Mouse (Mus musculus) c-Kit-positive CD71-positive TER-119-positive erythroid progenitor cells, embryonic 14.5 days (primary cell): ENCODE data around the gene Klf11.
"Not testable (repeated sequence)": the region's sequence is repeated elsewhere in the genome, so short reads cannot be mapped to it uniquely, and the experiment has no call there.

Source experiments
- DNase-seq: peaks from one replicate; pipeline ENCODE4 v3.0.0-alpha.2; 2013; ENCODE audit warnings: low spot score

Gene Klf11

DNA sequence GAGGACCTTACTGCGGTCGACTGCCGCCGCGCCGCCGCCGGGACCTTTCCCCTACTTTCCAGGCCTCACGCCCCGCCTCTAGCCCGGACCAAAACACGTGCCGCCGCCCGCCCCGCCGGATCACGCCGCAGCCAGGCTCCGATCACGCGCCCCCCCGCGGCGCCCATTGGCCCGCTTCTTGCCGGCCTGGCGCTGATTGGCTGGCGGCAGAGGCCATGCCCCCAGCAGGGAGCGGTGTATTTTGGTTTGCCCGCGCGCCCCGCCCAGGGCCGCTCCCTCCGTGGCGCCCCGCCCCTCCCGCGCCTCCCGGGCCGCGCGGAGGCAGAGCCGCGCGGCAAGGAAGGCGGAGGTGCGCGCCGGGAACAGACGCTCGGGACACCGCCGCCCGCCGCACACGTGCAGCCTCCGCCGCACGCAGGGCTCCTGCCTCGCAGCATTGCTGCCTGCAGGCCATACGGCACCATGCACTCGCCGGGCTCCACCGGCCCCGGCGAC is at the start of gene Klf11:
Gene Klf11, plus strand, starts transcription at position 212 of the 495 bp plus-strand sequence.
- peak; percentile 90 for DNase-seq

DNA sequence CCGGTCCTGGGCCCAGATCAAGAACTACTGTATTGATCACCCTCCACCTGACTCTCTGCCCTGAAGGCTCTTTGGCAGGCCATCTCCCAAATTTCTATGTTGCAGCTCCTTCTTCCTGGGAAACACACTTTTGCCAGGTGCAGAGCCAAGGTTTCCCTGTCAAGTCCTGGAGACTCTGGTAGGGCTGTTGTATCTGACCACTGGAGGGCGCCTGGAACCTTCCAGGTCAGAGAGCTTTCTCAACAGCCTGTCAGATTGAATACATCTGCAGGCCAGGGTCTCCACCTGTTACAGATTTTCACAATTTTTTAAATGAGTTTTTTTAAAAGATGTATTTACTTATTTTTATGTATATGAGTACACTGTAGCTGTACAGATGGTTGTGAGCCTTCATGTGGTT is 47.8 kb upstream of the Klf11 start:
- peak; percentile 59 for DNase-seq

DNA sequence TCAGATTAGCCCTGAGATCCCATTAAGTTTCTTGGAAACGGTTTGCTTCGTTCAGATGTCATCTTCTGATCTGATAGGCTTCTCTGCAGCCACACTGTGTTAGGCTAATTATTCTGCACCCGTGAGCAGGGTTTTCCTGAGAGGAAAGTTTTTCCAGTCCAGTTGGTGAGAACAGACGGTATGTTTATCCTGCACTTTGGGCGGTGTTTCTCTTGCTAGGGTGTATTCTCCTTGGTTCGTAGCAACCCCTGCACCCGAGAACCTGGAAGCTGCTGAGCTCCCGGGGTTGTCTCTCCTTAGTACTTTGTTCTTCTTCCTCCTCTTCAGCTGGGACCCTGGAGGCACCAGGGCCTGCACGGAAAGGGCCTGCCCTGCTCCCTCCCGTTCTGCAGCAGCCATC is 44.9 kb upstream of the Klf11 start:
- DNase-seq: no peak

DNA sequence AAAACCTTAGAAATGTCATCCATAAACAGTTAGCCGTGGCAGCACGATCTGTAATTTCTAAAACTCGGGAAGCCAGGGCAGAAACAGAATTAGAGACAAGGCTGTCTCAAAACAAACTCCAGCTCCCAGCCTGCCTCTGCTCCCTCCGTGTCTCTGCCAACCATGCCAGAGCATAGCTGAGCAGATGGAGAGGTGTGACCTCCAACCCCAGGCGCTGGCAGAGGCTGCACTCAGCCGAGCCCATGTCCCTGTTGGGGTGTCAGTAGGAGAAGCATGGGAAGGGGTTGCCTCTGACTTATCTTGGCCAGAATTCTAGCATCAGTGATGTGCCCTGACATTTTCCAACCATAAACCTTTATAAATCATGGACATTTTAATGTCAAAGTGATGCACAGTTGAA is 38.5 kb upstream of the Klf11 start:
- no peak for DNase-seq

DNA sequence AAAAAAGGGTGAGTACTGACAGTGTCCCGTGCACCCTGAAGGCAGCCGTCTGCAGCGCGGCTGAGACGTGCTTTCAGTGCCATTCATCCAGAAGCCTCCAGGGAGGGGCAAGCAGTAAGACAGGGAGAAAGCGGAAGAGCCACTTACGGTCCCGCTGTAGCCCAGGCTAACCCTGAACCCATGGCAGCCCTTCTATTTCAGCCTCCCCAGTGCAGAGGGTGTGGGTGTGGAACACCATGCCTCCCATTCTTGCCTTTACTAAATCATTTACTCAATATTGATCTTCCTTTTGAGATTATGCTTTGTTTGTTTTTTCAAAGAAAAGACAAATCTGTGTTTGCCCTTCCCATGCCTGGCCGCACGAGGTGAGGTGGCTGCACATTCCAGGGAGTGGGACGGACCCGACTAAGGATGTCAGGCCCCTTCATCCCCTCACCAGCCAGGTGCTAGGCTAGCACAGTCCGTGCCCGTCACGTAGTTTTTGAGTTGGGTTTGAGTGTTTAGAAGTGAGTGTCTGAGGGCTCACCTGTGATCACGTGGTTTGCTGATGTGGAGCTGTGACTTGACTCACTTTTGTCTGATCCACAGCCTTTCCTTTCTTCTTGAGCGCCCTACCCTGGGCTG is 36.5 kb upstream of the Klf11 start:
- DNase-seq: no peak

DNA sequence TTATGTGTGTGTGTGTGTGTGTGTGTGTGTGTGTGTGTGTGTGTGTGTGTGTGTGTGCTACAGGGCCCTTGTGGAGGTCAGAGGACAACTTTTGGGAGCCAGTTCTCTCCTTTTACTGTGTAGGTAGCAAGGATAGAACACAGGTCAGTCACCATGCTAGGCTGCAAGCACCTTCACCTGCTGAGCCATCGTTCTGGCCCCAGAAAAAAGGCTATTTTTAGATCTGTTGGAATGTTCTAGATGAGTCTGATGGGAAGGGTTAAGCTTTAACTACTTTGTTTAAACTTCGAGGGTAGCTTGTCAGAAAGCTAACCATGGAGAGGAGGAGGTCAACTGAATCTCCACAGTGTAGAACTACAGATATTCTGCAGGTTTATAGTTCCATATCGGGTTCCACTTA is 35.9 kb upstream of the Klf11 start:
- no peak for DNase-seq

DNA sequence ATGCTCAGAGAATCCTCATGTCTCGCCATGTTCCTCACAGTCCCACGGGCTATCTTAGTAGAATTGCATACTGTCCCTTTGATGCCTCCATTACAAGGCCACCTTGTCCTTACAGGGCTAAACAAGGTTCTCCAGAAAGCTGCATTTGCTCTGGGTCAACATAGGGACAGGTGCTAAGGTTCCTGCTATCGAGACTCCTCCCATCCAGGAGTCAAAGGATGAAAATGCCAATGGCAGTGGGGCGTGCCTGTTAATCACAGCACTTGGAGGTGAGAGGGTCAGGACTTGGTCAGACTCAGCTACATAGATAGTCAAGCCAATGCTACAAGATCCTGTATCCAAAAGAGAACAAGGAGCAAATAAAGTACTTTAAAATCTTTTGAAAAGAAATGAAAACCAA is 31.6 kb upstream of the Klf11 start:
- no peak for DNase-seq

DNA sequence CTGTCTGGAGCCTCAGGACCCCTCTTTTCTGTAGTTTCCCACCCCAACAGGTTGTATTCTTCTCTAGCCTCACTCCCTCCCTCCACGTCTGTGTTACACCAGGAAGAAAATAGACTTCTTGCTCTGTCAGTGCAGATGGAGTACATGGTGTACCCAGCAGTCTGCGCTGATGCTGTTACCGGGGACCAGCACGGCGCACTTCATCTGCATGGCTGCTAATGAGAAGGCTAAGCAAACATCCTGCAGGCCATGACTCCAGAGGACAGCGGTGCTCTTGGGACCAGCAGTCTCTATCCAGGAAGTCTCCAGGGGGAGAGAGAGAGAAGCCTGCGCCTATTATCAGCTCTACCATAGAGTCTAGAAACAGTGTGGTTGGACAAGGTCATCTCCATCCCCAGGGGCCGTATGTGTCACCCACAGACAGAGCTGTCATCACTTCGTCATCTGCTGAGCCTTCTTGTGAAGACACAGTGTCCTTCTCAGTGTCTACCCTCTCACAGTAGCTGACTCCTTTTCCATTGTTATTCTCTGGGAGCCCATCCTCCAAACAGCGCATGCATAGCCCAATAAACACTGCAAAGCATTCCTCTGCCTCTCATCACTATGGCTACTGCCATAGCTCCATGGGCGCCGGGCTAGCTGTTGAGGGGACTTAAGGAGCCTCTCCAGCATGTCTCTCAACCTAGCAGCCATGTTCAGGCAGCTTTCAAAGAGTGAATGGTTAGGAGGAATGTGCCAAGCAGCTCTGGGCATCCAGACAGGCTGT is 27.4 kb upstream of the Klf11 start:
- DNase-seq: no peak

DNA sequence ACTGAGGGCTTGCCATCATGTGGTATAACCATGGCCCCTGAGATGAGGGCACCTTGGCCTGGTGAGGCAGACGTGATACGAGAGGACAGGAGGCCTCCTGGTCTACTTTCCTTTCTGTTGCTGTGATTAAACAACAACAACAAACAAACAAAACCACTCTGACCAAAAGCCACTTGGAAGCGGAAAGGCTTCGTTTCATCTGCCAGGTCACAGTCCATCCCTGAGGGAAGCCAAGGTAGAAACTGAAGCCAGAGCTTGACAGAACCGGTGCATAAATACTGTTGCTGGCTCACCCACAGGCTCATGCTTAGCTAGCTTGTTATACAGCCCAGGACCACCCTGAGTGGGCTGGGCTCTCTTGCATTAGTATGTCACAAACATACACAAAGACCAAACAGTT is 24.7 kb upstream of the Klf11 start:
- DNase-seq: no peak

DNA sequence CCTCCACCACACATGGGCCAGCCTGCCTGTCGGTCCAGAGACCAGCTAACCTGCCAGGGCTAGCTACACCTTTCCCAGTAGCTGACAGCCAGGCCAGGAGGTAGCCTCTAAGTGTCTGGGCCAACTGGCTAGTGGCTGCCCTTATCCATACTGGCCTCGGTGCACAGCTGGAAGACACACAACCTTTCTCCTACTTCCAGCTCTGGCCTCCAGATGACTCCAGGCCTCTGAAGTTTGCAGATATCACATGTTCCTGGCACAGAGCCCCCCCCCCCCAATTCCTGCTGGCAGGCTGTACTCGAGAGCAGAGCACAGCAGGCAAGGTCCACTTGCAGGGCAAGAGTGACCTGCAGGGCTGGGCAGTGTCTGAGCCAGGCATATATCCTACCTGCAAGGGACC is 23.9 kb upstream of the Klf11 start:
- DNase-seq: no peak

DNA sequence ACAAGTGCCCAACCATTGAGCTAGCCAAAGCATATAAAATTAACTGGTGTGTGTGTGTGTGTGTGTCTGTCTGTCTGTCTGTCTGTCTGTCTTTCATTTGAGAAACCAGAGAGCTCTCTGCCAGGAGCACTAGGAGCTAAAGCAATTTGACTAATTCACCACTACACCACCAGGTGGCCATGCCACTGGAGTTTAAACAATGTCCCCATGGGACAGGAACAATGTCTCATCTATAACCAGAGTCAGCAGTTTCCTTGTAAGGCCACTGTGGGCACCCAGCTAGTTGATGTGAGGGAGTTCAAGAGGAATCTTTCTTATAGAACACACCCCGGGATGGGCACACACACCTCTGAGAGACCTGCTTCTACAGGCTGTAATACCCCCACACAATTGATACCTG is 20.9 kb upstream of the Klf11 start:
- DNase-seq: no peak

DNA sequence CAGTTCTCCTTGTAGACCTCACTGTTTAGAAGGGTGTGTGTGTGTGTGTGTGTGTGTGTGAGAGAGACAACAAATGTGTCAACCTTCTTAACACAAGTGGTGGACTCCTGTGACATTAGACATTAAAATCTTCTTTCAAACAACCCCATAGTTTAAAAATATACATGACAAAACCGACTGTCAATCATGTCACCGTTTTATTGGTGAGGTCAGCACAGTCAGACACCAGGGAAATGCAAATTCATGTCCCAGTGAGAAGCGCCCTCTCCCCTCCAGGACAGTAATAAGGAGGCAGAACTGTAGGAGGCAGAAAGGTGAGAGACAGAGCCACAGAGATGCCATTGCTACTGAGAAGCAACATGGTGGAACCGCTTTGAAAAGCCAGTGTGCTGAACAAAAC is 18.7 kb upstream of the Klf11 start:
- no peak for DNase-seq

DNA sequence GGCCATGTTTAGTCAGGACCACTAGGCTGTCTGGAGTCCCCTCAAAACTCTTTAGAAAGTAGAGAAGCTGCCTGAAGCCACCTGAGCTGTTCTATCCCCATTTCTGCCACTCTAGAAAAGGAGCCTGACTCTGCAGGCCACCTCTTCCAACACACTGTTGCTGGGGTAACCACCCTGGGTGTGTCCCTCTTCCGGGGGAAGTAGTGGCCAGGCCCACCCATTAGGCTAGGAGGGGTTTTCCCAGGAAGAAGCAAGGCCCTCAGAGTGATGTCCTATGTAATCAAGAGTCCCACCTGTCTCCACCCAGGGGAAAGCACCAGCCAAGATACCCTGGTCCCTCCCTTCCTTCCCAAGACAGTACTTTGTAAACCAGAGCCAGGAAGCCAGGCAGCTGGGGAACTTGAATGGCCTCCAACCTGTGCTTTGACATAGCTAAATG is 17.3 kb upstream of the Klf11 start:
- DNase-seq: peak; percentile 48

DNA sequence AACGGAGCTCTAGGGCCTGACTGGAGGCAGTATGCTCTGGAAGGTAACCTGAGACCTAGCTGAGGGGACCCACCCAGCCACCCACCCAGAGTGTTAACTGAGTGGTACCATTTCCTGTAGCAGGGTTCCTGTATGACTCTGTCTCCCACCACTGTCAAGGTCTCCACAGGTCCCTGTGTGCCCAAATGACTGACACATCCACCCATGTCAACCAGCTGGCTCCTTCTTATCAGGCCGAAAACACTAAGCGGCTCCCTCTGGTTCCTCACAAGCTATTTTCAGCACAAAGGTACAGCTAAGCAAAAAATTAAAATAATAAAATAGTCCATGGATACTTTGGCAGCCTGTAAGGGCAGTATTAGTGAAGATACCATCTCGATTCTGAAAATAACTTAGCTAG is 16.9 kb upstream of the Klf11 start:
- no peak for DNase-seq

DNA sequence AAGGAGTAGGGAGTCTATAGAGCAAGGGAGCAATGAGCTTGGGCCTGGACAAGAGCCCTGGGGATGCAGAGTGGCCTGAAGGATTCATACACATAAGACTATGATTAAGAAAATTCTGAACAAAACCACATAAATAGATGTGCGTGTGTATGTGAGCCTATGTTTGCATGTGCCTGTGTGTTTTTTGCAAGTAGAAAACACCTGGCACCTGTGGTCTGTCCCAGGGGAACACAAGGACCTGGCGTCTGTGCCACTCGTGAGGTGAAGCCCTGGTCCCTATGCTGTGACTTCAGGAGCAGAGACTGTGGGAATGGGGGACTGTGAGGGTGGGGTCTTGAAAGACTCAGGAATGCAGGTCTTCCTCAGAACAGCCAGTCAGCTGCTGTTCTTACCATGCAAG is 16.4 kb upstream of the Klf11 start:
- DNase-seq: no peak

DNA sequence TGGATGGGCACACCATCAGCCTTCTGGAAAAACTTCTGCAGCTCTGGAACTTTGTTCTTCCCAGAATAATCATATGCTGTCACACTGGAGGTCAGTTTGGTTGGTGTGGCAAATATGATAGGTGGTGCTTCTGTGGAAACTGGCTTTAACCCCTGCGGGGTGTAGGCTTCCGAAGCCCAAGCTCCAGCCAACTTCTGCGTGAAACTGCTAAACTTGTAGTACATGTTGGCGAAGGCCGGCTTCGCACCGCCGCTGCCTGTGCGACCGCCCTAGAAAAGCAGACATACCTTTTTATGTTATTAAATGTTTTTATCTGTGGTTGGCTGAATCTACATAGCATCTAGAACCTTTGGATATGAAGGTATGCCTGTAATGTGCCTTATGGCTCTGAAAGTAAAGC is 12.3 kb upstream of the Klf11 start:
- not testable (repeated sequence) for DNase-seq

DNA sequence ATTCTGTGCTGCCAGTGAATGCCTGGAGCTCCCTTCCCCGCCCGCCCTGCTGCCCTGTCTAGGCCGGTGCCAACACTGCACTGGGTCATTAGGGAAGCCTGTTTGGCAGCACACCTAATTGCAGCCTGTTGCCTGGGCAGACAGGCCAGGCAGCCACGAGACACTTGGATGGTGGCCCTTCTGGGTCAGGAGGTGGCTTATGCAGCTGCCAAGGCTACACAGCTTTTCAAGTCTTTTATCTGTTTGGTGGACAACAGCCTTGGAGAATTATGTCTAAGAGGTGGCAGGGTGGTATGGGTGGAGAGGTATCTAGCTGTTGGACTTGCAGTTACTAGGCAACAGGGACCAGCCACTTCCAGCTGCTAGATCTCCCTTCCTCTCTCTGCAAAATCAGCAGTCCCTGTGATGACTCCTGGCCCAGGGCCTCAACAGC is 8.7 kb upstream of the Klf11 start:
- DNase-seq: no peak

DNA sequence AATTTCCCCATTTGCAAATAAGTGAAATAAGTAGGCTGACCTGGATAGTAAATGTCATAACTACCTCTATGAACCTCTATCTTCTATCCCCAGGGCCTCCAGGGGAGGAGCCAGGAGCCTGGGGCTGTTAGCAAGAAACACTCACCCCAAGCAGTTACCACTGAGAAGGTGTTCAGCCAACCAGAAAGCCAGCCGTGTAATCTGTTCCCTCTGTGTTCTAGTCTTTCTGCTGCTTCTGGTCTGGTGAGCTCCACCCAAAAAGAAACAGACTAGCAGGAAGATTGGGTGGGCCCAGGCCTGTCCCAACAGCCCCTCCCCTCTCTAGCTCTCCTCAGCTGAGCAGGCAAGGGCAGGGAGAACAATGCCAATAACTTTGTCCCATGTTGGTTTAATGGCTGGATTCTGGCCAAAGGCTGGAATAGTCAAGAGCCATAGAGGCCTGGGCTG is 6.9 kb upstream of the Klf11 start:
- DNase-seq: peak; percentile 88

DNA sequence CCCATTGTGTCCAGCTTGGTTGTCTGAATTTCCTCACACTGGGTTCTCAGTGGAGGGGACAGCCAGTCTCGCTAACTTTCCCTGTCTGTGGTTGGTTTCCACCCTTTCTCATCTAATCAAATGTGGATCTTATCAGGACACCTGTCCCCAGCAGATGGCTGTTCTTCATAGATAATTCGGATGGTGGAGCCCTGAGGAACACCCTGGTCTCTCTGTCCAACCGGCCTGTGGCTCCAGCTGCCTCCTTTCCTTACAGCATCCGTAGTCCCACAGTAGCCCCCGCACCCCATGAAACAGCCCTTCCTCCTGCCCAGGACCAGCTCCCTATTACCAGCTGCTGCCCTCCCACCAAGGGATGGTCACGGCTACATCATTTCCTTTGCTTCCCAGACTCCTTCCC is 5.2 kb upstream of the Klf11 start:
- peak; percentile 68 for DNase-seq

DNA sequence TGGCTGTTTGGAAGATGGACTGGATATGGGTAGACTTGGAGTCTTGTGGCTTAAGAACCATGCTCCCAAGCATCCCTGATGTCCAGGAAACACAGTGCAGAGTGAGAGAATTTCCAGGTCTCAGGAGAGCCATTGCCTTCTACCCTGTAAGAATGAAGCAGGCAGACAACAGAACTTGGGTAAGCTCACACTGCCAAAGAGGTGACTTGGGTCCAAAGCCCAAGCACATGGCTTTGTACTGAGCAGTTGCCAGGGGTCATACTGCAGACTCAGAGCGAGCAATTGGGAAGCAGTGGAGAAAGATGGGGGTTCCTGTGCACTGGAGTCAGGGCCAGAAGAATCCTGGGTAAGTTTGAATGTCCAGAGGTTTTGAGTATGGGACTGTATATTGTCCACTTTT is 3.0 kb upstream of the Klf11 start:
- DNase-seq: no peak

DNA sequence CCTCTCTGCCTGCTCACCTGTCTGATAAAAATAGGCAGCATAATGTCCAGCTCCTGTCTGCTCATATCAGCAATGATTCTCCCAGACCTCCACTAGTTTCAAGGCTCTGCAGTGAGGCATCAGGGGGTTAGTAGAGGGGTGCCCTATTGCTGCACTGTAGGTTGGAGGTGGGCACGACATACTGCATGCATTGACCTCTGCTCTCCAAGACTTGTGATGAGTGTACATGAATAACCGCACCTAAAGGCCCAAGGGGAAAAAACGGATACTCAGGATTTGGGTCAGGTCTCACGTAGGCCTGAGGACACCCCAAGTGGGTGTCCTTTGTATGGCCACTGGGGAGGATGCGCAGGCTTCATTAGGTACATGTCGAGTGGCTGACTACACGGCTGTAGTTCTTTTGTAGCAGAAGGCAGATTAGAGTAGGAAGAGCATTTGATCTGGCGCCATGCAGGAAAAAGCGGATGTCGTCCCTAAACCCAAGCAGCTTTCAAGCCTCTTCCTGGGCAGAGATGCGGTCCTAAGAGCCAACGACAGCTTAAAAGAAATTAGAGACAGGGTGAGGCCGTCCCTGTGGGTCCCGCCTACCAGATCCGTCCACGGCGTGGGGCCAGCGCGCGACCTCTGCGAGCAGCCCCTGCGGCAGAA is 535 bp upstream of the Klf11 start:
- peak; percentile 51 for DNase-seq

DNA sequence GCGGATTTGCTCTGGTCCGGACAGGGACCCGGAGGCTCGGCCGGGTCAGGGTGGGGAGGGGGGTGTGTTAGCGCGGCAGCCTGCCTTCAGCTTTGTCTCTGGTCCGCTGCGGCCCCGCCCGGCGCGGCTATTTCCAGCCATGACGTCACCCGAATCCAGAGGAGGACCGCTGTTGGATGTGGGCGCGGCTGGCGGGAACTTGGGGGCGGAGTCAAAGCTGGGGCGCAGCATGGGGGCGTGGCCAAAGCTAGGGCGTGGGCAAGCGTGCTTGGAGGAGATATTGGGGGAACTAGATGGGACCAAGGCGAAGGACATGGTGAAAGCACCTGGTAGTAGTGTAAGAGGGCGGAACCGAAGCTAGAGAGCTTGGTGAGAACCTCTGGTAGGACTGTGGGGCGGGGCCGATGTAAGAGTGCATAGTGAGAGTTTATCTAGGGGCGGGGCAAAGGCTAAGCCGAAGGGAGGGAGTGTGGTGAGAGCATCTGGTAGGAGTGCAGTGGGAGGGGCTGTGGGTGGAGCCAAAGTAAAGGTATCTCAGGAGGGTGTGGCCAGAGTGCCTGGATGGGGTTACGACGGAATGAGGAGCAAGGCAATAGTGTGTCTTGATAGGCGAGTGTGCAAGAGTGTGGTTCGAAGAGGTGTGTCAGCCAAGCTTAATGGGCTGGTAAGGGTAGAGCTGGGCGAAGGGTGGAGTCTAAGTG is 718 bp downstream of the Klf11 start:
- DNase-seq: peak; percentile 98
